In the genomic region with DNA sequence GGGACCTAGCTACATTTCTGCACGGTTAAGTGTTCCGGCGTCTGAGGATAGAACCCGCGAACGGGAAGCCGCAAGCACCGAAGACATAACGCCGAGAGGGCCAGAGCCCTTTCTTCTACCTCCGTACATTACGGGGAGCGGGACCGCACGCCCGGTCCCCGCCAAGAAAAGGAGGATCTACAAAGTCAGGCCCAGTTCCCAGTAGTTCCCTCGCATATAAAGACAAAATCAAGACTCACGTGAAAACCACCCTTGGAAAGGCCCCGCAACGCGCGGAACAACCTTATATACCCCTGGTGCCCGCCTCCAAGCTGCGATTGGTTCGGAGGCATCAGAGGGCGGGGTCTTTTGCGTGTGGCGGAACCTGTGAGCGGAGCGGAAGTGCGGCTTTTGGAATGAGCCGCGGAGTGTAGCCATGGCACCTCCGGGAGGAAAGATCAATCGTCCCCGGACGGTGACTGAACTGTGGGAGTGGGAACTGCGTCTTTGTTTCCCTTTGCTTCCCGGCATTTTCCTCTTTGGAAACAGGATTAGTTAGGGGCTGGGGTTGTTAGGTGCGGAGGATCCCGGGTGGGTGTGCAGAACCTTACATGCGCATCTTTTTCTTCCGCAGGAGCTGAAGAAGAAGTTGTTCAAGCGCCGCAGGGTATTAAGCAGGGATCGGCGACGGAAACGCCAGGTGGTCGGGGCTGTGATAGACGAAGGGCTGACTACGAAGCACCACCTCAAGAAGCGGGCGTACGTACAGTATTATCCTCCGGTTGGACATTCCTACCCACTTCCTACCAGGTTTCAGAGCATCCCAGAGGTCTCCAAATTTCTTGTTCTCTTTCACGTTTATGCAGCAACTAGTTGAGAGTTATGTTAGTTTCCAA, we compare ENCODE assay signal across 7 mouse cellular contexts. TPM values are rescaled to one million over a fixed set of nuclear protein-coding genes. Genes with fewer than 3 reads are reported as not detected.
DNase-seq lines count a peak whose midpoint lies in the region; ATAC-seq and TF ChIP-seq lines count a peak whose summit lies in the region.

A gene (plus strand): TSS at position 343 of the 875 bp plus-strand sequence.
A gene (plus strand): TSS at position 416 of the 875 bp plus-strand sequence.

- H3K4me2 ChIP-seq in intestine, postnatal 0 days (replicated peaks; ENCODE audit: low read depth): peak within 1 kb of the TSS; percentile 66
- H3K4me2 ChIP-seq in midbrain, embryonic 12.5 days (replicated peaks): peak within 1 kb of the TSS; percentile 75

- H3K36me3 ChIP-seq in intestine, postnatal 0 days (ENCODE audit: control insufficient read depth, insufficient read depth): peaks cover 11% of the 10 kb centered on the region
- H3K36me3 ChIP-seq in midbrain, embryonic 12.5 days: peaks cover 16% of the 10 kb centered on the region
- peaks cover 5% of the 10 kb centered on the region; the same call in 1 of the 2 replicates for H3K36me3 ChIP-seq in small intestine, adult 2 months (ENCODE audit: control insufficient read depth, insufficient read depth, low read length)

- H3K27me3 ChIP-seq in intestine, postnatal 0 days (replicated peaks; ENCODE audit: control insufficient read depth, insufficient read depth, low read length): no peaks in the 10 kb centered on the region
- H3K27me3 ChIP-seq in midbrain, embryonic 12.5 days: no peaks in the 10 kb centered on the region
- H3K27me3 ChIP-seq in small intestine, adult 2 months (ENCODE audit: control insufficient read depth, insufficient read depth, low read length): no peaks in the 10 kb centered on the region

- intact Hi-C loops in left cerebral cortex, postnatal 4 days (cut with DNase I): no loop called here

- TF ChIP-seq CTCF in intestine, postnatal 0 days (IDR thresholded peaks at IDR 0.05; ENCODE audit: low read depth): no peak
- no peak for TF ChIP-seq CTCF in small intestine, adult 2 months (IDR thresholded peaks at IDR 0.05; ENCODE audit: extremely low read depth, insufficient read length, insufficient replicate concordance, low read depth, low read length)

- ATAC-seq in intestine, postnatal 0 days: peak; percentile 95
- peak; percentile 96 for ATAC-seq in midbrain, embryonic 12.5 days (ENCODE audit: low FRiP score, low read depth)

- under 1% methylated on average over 58 of the region's 58 CpGs for WGBS in intestine, postnatal 0 days
- WGBS in midbrain, embryonic 12.5 days: under 1% methylated on average over 58 of the region's 58 CpGs
- WGBS in small intestine, adult 2 months: under 1% methylated on average over 58 of the region's 58 CpGs

- H3K27ac ChIP-seq in intestine, postnatal 0 days (ENCODE audit: low read depth, low read length): peak within 1 kb of the TSS; percentile 73; the same call in 1 of the 2 replicates
- peak within 1 kb of the TSS; percentile 85 for H3K27ac ChIP-seq in midbrain, embryonic 12.5 days (replicated peaks)
- H3K27ac ChIP-seq in small intestine, adult 2 months (ENCODE audit: insufficient read depth, low read depth, low read length): peak within 1 kb of the TSS; percentile 75

- peak within 1 kb of the TSS; percentile 67 for H3K4me3 ChIP-seq in intestine, postnatal 0 days (ENCODE audit: low read depth, low read length)
- H3K4me3 ChIP-seq in midbrain, embryonic 12.5 days: peak within 1 kb of the TSS; percentile 67
- H3K4me3 ChIP-seq in small intestine, adult 2 months (ENCODE audit: low read depth, low read length): peak within 1 kb of the TSS; percentile 86

- 0 out of 2 replicates have a peak, but pooled peaks cover 3% of the 10 kb centered on the region for H3K4me1 ChIP-seq in intestine, postnatal 0 days (replicated peaks; ENCODE audit: control insufficient read depth, insufficient read depth, low read length)
- H3K4me1 ChIP-seq in midbrain, embryonic 12.5 days: peaks cover 25% of the 10 kb centered on the region
- no peaks in the 10 kb centered on the region; the same call in 1 of the 2 replicates for H3K4me1 ChIP-seq in small intestine, adult 2 months (ENCODE audit: control insufficient read depth, insufficient read depth, insufficient read length, low read length)

- H3K9me3 ChIP-seq in intestine, postnatal 0 days (ENCODE audit: control insufficient read depth): no peaks in the 10 kb centered on the region
- no peaks in the 10 kb centered on the region for H3K9me3 ChIP-seq in midbrain, embryonic 12.5 days

- peak; percentile 96 for DNase-seq in adrenal gland, adult 2 months
- DNase-seq in embryo, embryonic 11.5 days (ENCODE audit: low read depth, low spot score): peak; percentile 95
- DNase-seq in gastrocnemius, postnatal 4 days (ENCODE audit: low spot score in 2 of 2): peak; percentile 90 to 97
- peak; percentile 97 for DNase-seq in left cerebral cortex, postnatal 4 days

- TF ChIP-seq POLR2A in small intestine, adult 2 months (IDR thresholded peaks at IDR 0.05; ENCODE audit: low read depth, low read length): peak; percentile 92

- H3K9ac ChIP-seq in intestine, postnatal 0 days (ENCODE audit: low read depth, low read length): peak within 1 kb of the TSS; percentile 72
- H3K9ac ChIP-seq in midbrain, embryonic 12.5 days (replicated peaks): peak within 1 kb of the TSS; percentile 81

RNA-seq across cellular contexts. Expression of the first gene that starts in this region (rescaled TPM):
- 10 to 100 TPM; 46.8 to 53.6 TPM for total RNA-seq in adrenal gland, adult 2 months (2021)
- 4.3 and 5.6 TPM in 2 replicates for polyA plus RNA-seq in adrenal gland, adult 2 months (2012; rRNA removed)
- total RNA-seq in gastrocnemius, postnatal 4 days (2021): 10 to 100 TPM; 30.0 to 30.9 TPM
- polyA plus RNA-seq in intestine, postnatal 0 days (2015; fragmentation: Nextera tagmentation; extraction: Ambion mirVana): 54.5 and 55.6 TPM in 2 replicates
- total RNA-seq in left cerebral cortex, postnatal 4 days (2021): 10 to 100 TPM; 16.4 to 21.4 TPM
- polyA plus RNA-seq in midbrain, embryonic 12.5 days (2016; fragmentation: Nextera tagmentation; extraction: Ambion mirVana): 81.0 and 87.1 TPM in 2 replicates
- 9.5 and 11.4 TPM in 2 replicates for polyA plus RNA-seq in small intestine, adult 2 months (2012; rRNA removed)

RNA-seq across cellular contexts. Expression of the second gene that starts in this region (rescaled TPM):
- total RNA-seq in adrenal gland, adult 2 months (2021): 1 to 10 TPM; 3.2 to 4.5 TPM
- polyA plus RNA-seq in adrenal gland, adult 2 months (2012; rRNA removed): not detected in 2 replicates
- total RNA-seq in gastrocnemius, postnatal 4 days (2021): 1 to 10 TPM; 1.5 to 2.9 TPM
- not detected in 2 replicates for polyA plus RNA-seq in intestine, postnatal 0 days (2015; fragmentation: Nextera tagmentation; extraction: Ambion mirVana)
- 1 to 10 TPM; 4.2 to 5.8 TPM for total RNA-seq in left cerebral cortex, postnatal 4 days (2021)
- not detected in 2 replicates for polyA plus RNA-seq in midbrain, embryonic 12.5 days (2016; fragmentation: Nextera tagmentation; extraction: Ambion mirVana)
- polyA plus RNA-seq in small intestine, adult 2 months (2012; rRNA removed): not detected in 2 replicates

Comparison
In these comparisons a context has a peak if more than half of its experiments do, and no peak if none do; other contexts are left out.
1. Peak in every context shown above with its lines: DNase-seq, ATAC-seq, H3K4me3 ChIP-seq and H3K27ac ChIP-seq.